Mouse (Mus musculus) ES-E14 (cell line): ENCODE measurements around the gene Slc25a34. TPM values are rescaled to one million over a fixed set of nuclear protein-coding genes. Genes with fewer than 3 reads are reported as not detected.

ENCODE experiments used
- DNase-seq: peaks from one replicate; pipeline ENCODE4 v3.0.0-alpha.2; 2013; ENCODE audit warnings: low read depth, low spot score
- H3K27ac ChIP-seq: 2 replicates; pipeline ENCODE4 v1.5.1; 2012; ENCODE audit warnings: low read depth, mild to moderate bottlenecking, low read length, moderate library complexity, mixed read lengths; ENCODE audit not compliant: poor library complexity, insufficient read depth, severe bottlenecking
- H3K36me3 ChIP-seq: 2 replicates; pipeline ENCODE4 v1.6.1; 2012; ENCODE audit warnings: mild to moderate bottlenecking, low read length, moderate library complexity, mixed read lengths; ENCODE audit not compliant: control insufficient read depth, poor library complexity, insufficient read depth, severe bottlenecking
- H3K4me1 ChIP-seq, 2 experiments: fragments of 150-350 bp in 1 of 2; sonication (generic) in 1 of 2; 2 replicates each; pipeline ENCODE4 v1.6.1; 2012; ENCODE audit warnings: low read length in 2 of 2, mild to moderate bottlenecking in 1 of 2, mixed read lengths in 1 of 2; ENCODE audit not compliant: control insufficient read depth in 2 of 2, insufficient read depth in 2 of 2, poor library complexity in 1 of 2
- H3K4me3 ChIP-seq, 2 experiments: fragments of 150-350 bp in 1 of 2; sonication (generic) in 1 of 2; 2 replicates each; pipeline ENCODE4 v1.5.1; 2012; ENCODE audit warnings: low read length in 2 of 2, low read depth in 1 of 2, mild to moderate bottlenecking in 1 of 2, mixed read lengths in 1 of 2; ENCODE audit not compliant: insufficient read depth in 1 of 2, poor library complexity in 1 of 2, severe bottlenecking in 1 of 2
- H3K9ac ChIP-seq: 2 replicates; pipeline ENCODE4 v1.6.1; 2012; ENCODE audit warnings: low read depth, mild to moderate bottlenecking, low read length, mixed read lengths; ENCODE audit not compliant: poor library complexity, insufficient read depth, severe bottlenecking
- H3K9me3 ChIP-seq: fragments of 150-350 bp; sonication (generic); 2 replicates; pipeline ENCODE4 v1.6.1; 2012; ENCODE audit warnings: low read depth, mild to moderate bottlenecking, low read length; ENCODE audit not compliant: control insufficient read depth, insufficient read depth
- CHD2 ChIP-seq: IDR thresholded peaks from 2 replicates; pipeline ENCODE4 v1.6.1; 2014; ENCODE audit warnings: mild to moderate bottlenecking, low read depth, low read length, inconsistent platforms
- HCFC1 ChIP-seq: IDR thresholded peaks from 2 replicates; pipeline ENCODE4 v1.6.1; 2012; ENCODE audit warnings: low read length, inconsistent platforms, borderline replicate concordance; ENCODE audit not compliant: insufficient read depth
- MAFK ChIP-seq: IDR thresholded peaks from 2 replicates; pipeline ENCODE4 v1.6.1; 2014; ENCODE audit warnings: mild to moderate bottlenecking, low read depth, low read length, inconsistent platforms; ENCODE audit not compliant: insufficient read depth
- ZC3H11A ChIP-seq: IDR thresholded peaks from 2 replicates; pipeline ENCODE4 v1.6.1; 2012; ENCODE audit warnings: low read depth, mild to moderate bottlenecking, inconsistent platforms, low read length, borderline replicate concordance
- ZNF384 ChIP-seq: IDR thresholded peaks from 2 replicates; pipeline ENCODE4 v1.6.1; 2012; ENCODE audit warnings: low read depth, low read length, inconsistent platforms
- in situ Hi-C, 2 experiments: fragments of 600-800 bp; cut with MboI; formaldehyde crosslinking; loops; one replicate each; pipeline ENCODE4 v1.15.1; 2025; ENCODE audit warnings: low sequenced_read_pairs in 2 of 2, inconsistent platforms in 1 of 2; ENCODE audit not compliant: unreplicated experiment in 2 of 2
- total RNA-seq: library from RNA; depleted of rRNA; stranded (reverse); fragments of 300-350 nt; gene quantifications from 2 replicates; pipeline ENCODE4 v1.2.3, GENCODE M21; 2012

Slc25a34 gene
- total RNA-seq, 1 experiment: 0.76 TPM

- TF ChIP-seq MAFK (no peak), ZNF384 (no peak), ZC3H11A (no peak), CHD2 (no peak), HCFC1 (no peak)
- in situ Hi-C loops: no loop called here
- DNase-seq: no peak
- H3K4me1 ChIP-seq: peaks cover 9 to 26% of the 10 kb centered on the region in 2 experiments; a peak in 3 of 4 replicates
- no peak overlapping the region for H3K27ac ChIP-seq
- H3K36me3 ChIP-seq: no peaks in the 10 kb centered on the region
- H3K9me3 ChIP-seq: no peaks in the 10 kb centered on the region
- H3K4me3 ChIP-seq: no peak overlapping the region
- H3K9ac ChIP-seq: no peak overlapping the region
Observed at GRCm38 (mm10) chr4:141603921-141604320, 19.7 kb downstream of the Slc25a34 start.

- TF ChIP-seq ZNF384: no peak
- no peak for TF ChIP-seq HCFC1
- no peak for TF ChIP-seq CHD2
- no peak for TF ChIP-seq ZC3H11A
- no peak for TF ChIP-seq MAFK
- in situ Hi-C loops: no loop called here
- H3K36me3 ChIP-seq: no peaks in the 10 kb centered on the region
- no peak overlapping the region for H3K9ac ChIP-seq
- DNase-seq: no peak
- H3K9me3 ChIP-seq: no peaks in the 10 kb centered on the region
- no peak overlapping the region for H3K27ac ChIP-seq
- H3K4me3 ChIP-seq: no peak overlapping the region
- peaks cover 9 to 26% of the 10 kb centered on the region in 2 experiments; a peak in 3 of 4 replicates for H3K4me1 ChIP-seq
Observed at GRCm38 (mm10) chr4:141602523-141603223, 20.9 kb downstream of the Slc25a34 start.

- DNase-seq: no peak
- no peak for TF ChIP-seq MAFK
- no peak for TF ChIP-seq HCFC1
- H3K4me3 ChIP-seq: 0 out of 4 replicates have a peak overlapping the region, but pooled peaks of 1 of the 2 experiments have one; percentile 1
- H3K9ac ChIP-seq: no peak overlapping the region
- in situ Hi-C loops: no loop called here
- no peaks in the 10 kb centered on the region for H3K9me3 ChIP-seq
- peaks cover 9 to 31% of the 10 kb centered on the region in 2 experiments; a peak in 3 of 4 replicates for H3K4me1 ChIP-seq
- no peaks in the 10 kb centered on the region for H3K36me3 ChIP-seq
- no peak overlapping the region for H3K27ac ChIP-seq
Observed at GRCm38 (mm10) chr4:141601148-141601862, 22.3 kb downstream of the Slc25a34 start.

DNA sequence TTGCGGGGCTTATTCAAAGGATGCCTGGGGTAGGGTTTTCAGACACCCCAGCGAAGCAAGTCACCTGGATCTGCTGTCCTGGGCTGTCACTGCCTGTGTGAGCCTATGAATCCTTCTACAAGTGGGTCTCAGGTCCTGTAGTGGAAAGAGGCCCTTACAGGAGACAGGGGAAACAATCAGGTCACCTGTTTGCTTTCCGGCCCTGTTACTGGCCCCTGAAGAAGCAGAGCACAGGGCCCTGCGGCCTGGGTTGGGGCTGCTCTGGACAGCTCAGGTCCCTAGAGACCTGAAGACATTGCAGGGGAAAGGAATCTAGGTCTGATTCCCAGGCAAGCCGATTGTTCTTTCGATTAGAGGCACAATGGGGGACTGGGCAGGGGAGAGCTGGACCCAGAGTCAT, 23.3 kb downstream of the Slc25a34 start:
- TF ChIP-seq HCFC1 (no peak), MAFK (no peak), ZNF384 (no peak), CHD2 (no peak), ZC3H11A (no peak)
- Histone ChIP-seq H3K4me1 (peaks cover 9 to 34% of the 10 kb centered on the region in 2 experiments; a peak in 3 of 4 replicates), H3K36me3 (peaks cover 4% of the 10 kb centered on the region; the same call in 1 of the 2 replicates), H3K27ac (peak overlapping the region; percentile 22; the same call in 1 of the 2 replicates), H3K4me3 (peak overlapping the region; percentile 75 to 88), H3K9ac (peak overlapping the region; percentile 8; the same call in 1 of the 2 replicates), H3K9me3 (no peaks in the 10 kb centered on the region)
- in situ Hi-C loops: no loop called here
- DNase-seq: no peak
